ENCODE assay signal across 11 mouse cellular contexts in the genomic region with DNA sequence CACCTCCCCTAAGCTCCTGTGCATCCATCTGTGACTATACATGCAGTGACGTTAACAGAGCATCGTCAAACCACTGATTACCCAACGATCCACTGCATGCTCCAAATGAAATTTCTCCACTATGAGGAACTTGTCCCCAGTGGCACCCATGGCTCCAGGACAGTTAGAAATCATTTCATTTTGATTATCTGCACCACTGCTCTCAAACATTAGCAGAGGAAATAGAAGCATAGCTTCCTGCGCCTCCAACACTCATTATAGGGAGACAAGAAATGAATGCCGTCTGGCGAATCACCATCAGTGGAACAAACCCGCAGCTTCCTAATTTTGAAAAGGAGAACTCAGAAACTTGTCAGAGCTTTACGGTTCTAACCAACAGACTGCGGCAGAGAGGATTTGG.
A peak's percentile ranks its signal among the peaks of the same experiment; 100 is the strongest.
DNase-seq lines count a peak whose midpoint lies in the region; ATAC-seq and TF ChIP-seq lines count a peak whose summit lies in the region.
"Had no signal": no experiment of that assay in that cellular context is flagged by ENCODE, and none has a peak within 500 bp of the region (broad histone marks: within the 10 kb centered on the region; RNA-seq: fewer than 3 reads in every experiment).

No protein-coding gene starts in this region.

- TF ChIP-seq CTCF in liver, postnatal 0 days (IDR thresholded peaks at IDR 0.05; ENCODE audit: low read depth) = no peak

- peaks cover 8% of the 10 kb centered on the region for H3K36me3 ChIP-seq in liver, postnatal 0 days (replicated peaks; ENCODE audit: insufficient read depth, low read length)
- H3K36me3 ChIP-seq in liver, embryonic 12.5 days = peaks cover 51% of the 10 kb centered on the region
- peaks cover 15% of the 10 kb centered on the region for H3K36me3 ChIP-seq in hindbrain, embryonic 14.5 days (replicated peaks; ENCODE audit: control insufficient read depth, insufficient read depth)
- H3K36me3 ChIP-seq in neural tube, embryonic 15.5 days = 0 out of 2 replicates have a peak, but pooled peaks cover 9% of the 10 kb centered on the region
- H3K36me3 ChIP-seq: intestine, embryonic 15.5 days had no signal

- peak; percentile 21 for DNase-seq in liver, postnatal 0 days
- DNase-seq in Muller cell, postnatal 12 days (ENCODE audit: inconsistent ontology term) = peak; percentile 75
- DNase-seq in hindbrain, embryonic 14.5 days (ENCODE audit: low spot score) = no peak
- no peak for DNase-seq in testis, postnatal 10 days (ENCODE audit: low spot score)
- DNase-seq in frontal cortex, postnatal 10 days (ENCODE audit: low spot score in 2 of 2) = no peak

- H3K9me3 ChIP-seq in liver, postnatal 0 days (ENCODE audit: low read length) = no peaks in the 10 kb centered on the region
- H3K9me3 ChIP-seq in liver, embryonic 12.5 days (replicated peaks) = no peaks in the 10 kb centered on the region
- no peaks in the 10 kb centered on the region for H3K9me3 ChIP-seq in hindbrain, embryonic 14.5 days (ENCODE audit: control insufficient read depth, low read length)
- H3K9me3 ChIP-seq in neural tube, embryonic 15.5 days (replicated peaks) = no peaks in the 10 kb centered on the region
- H3K9me3 ChIP-seq: intestine, embryonic 15.5 days; limb, embryonic 12.5 days had no signal

- peak overlapping the region; percentile 74 for H3K27ac ChIP-seq in liver, postnatal 0 days (ENCODE audit: low read depth)
- no peak overlapping the region for H3K27ac ChIP-seq in liver, embryonic 12.5 days
- H3K27ac ChIP-seq in hindbrain, embryonic 14.5 days = no peak overlapping the region
- 0 out of 2 replicates have a peak overlapping the region, but pooled peaks have one; percentile 41 for H3K27ac ChIP-seq in neural tube, embryonic 15.5 days (replicated peaks)
- H3K27ac ChIP-seq: heart, adult 2 months; intestine, embryonic 15.5 days; limb, embryonic 12.5 days had no signal

- H3K9ac ChIP-seq in liver, postnatal 0 days (replicated peaks) = no peak overlapping the region
- H3K9ac ChIP-seq in liver, embryonic 12.5 days = no peak overlapping the region
- H3K9ac ChIP-seq in hindbrain, embryonic 14.5 days = no peak overlapping the region
- H3K9ac ChIP-seq in neural tube, embryonic 15.5 days (replicated peaks) = no peak overlapping the region
- H3K9ac ChIP-seq: intestine, embryonic 15.5 days; limb, embryonic 12.5 days had no signal

- 44% methylated on average over 9 of the region's 9 CpGs for whole genome bisulfite sequencing in liver, postnatal 0 days (ENCODE audit: insufficient replicate concordance)
- WGBS in liver, embryonic 12.5 days (ENCODE audit: insufficient replicate concordance) = 50% methylated on average over 9 of the region's 9 CpGs
- WGBS in hindbrain, embryonic 14.5 days = 64% methylated on average over 9 of the region's 9 CpGs
- 50% methylated on average over 9 of the region's 9 CpGs for WGBS in neural tube, embryonic 15.5 days

- peak; percentile 43; the same call in 1 of the 2 replicates for ATAC-seq in liver, postnatal 0 days
- no peak for ATAC-seq in liver, embryonic 12.5 days
- peak; percentile 83 for ATAC-seq in hindbrain, embryonic 14.5 days (ENCODE audit: low FRiP score)
- peak; percentile 71 for ATAC-seq in neural tube, embryonic 15.5 days (ENCODE audit: low FRiP score)
- ATAC-seq: activated CD4-positive, CD25-positive, alpha-beta regulatory T cell, adult 4 months; intestine, embryonic 15.5 days had no signal

- no peaks in the 10 kb centered on the region; the same call in 1 of the 2 replicates for H3K4me1 ChIP-seq in liver, postnatal 0 days (ENCODE audit: insufficient read depth)
- no peaks in the 10 kb centered on the region for H3K4me1 ChIP-seq in liver, embryonic 12.5 days
- H3K4me1 ChIP-seq in hindbrain, embryonic 14.5 days (replicated peaks; ENCODE audit: control insufficient read depth, insufficient read depth, low read length) = peaks cover 3% of the 10 kb centered on the region; the same call in 1 of the 2 replicates
- H3K4me1 ChIP-seq in neural tube, embryonic 15.5 days = peaks cover 7% of the 10 kb centered on the region; the same call in 1 of the 2 replicates
- H3K4me1 ChIP-seq: intestine, embryonic 15.5 days; limb, embryonic 12.5 days had no signal

- H3K4me3 ChIP-seq in liver, postnatal 0 days (ENCODE audit: low read depth, low read length) = no peak overlapping the region
- no peak overlapping the region for H3K4me3 ChIP-seq in liver, embryonic 12.5 days
- no peak overlapping the region for H3K4me3 ChIP-seq in hindbrain, embryonic 14.5 days (replicated peaks; ENCODE audit: low read length)
- no peak overlapping the region for H3K4me3 ChIP-seq in neural tube, embryonic 15.5 days (replicated peaks)
- H3K4me3 ChIP-seq: heart, adult 2 months; intestine, embryonic 15.5 days; limb, embryonic 12.5 days had no signal

- no peak for TF ChIP-seq EP300 in liver, postnatal 0 days (IDR thresholded peaks at IDR 0.05; ENCODE audit: low read depth)

- no peaks in the 10 kb centered on the region for H3K27me3 ChIP-seq in liver, postnatal 0 days (ENCODE audit: insufficient read depth, low read length)
- no peaks in the 10 kb centered on the region for H3K27me3 ChIP-seq in liver, embryonic 12.5 days (replicated peaks)
- H3K27me3 ChIP-seq in hindbrain, embryonic 14.5 days (ENCODE audit: control insufficient read depth, insufficient read depth, low read length) = no peaks in the 10 kb centered on the region
- H3K27me3 ChIP-seq in neural tube, embryonic 15.5 days (replicated peaks) = no peaks in the 10 kb centered on the region
- H3K27me3 ChIP-seq: intestine, embryonic 15.5 days; limb, embryonic 12.5 days had no signal

- peak overlapping the region; percentile 45 for H3K4me2 ChIP-seq in liver, postnatal 0 days (ENCODE audit: low read depth, low read length)
- H3K4me2 ChIP-seq in liver, embryonic 12.5 days = no peak overlapping the region
- H3K4me2 ChIP-seq in hindbrain, embryonic 14.5 days (replicated peaks) = no peak overlapping the region
- H3K4me2 ChIP-seq in neural tube, embryonic 15.5 days = no peak overlapping the region
- H3K4me2 ChIP-seq: intestine, embryonic 15.5 days; limb, embryonic 12.5 days had no signal

Comparison
In these comparisons a context has a peak if more than half of its experiments do, and no peak if none do; other contexts are left out.
1. H3K27ac ChIP-seq: peak in liver, postnatal 0 days (single experiment) and neural tube, embryonic 15.5 days (single experiment); none in liver, embryonic 12.5 days (single experiment) and hindbrain, embryonic 14.5 days (single experiment).
2. DNase-seq: peak in liver, postnatal 0 days (single experiment) and Muller cell, postnatal 12 days (single experiment); none in hindbrain, embryonic 14.5 days (single experiment), testis, postnatal 10 days (single experiment) and frontal cortex, postnatal 10 days (0 of 2).